Mouse (Mus musculus): ENCODE data around the gene Sycp3. TPM values are rescaled to one million over a fixed set of nuclear protein-coding genes. Genes with fewer than 3 reads are reported as not detected.
A peak's percentile ranks its signal among the peaks of the same experiment; 100 is the strongest.
"Not testable (repeated sequence)": the region's sequence is repeated elsewhere in the genome, so short reads cannot be mapped to it uniquely, and the experiment has no call there.

The Sycp3 gene
- polyA plus RNA-seq, 1 experiment from 2014 or later = not detected

DNA sequence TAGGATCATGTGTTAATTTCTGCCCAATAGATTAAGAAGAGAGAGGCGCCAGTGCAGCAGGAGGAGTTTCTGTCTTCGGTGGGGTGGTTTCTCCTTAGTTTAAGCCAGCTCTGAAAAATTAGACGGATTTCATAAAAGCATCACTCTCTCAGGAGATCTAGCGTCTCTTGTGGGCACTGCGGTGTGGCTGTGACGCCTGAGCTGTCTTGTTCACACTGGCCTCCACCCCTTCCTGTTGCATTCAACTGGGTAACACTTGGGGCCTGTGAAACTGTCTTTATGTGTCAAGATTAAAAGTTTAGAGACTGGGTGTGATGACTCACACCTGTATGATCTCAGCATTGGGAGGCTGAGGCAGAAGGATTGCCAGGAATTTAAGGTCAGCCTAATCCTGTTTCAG, 31.4 kb upstream of the Sycp3 start:
- no peak for ATAC-seq (ENCODE audit: low FRiP score, low TSS enrichment)
- 84% methylated on average over 6 of the region's 6 CpGs for WGBS
- Histone ChIP-seq H3K27me3 (ENCODE audit: control insufficient read depth, insufficient read depth, low read length) (no peaks in the 10 kb centered on the region), H3K9me3 (ENCODE audit: control insufficient read depth, low read length) (no peaks in the 10 kb centered on the region), H3K4me3 (ENCODE audit: low read length) (no peak overlapping the region), H3K27ac (ENCODE audit: low read depth, low read length) (no peak overlapping the region), H3K4me1 (ENCODE audit: control insufficient read depth, insufficient read depth, low read length) (no peaks in the 10 kb centered on the region), H3K9ac (ENCODE audit: low read depth, low read length) (no peak overlapping the region; the same call in 1 of the 2 replicates), H3K4me2 (replicated peaks; ENCODE audit: low read depth, low read length) (no peak overlapping the region), H3K36me3 (ENCODE audit: control insufficient read depth, insufficient read depth, low read length) (peaks cover 18% of the 10 kb centered on the region)

GRCm38 (mm10) chr10:88441224-88441623, 18.1 kb upstream of the Sycp3 start:
- no peak overlapping the region for H3K4me2 ChIP-seq (replicated peaks; ENCODE audit: low read depth, low read length)
- H3K27me3 ChIP-seq (ENCODE audit: control insufficient read depth, insufficient read depth, low read length) = no peaks in the 10 kb centered on the region
- H3K4me1 ChIP-seq (ENCODE audit: control insufficient read depth, insufficient read depth, low read length) = no peaks in the 10 kb centered on the region
- ATAC-seq (ENCODE audit: low FRiP score, low TSS enrichment) = no peak
- no peak overlapping the region for H3K4me3 ChIP-seq (ENCODE audit: low read length)
- no peak overlapping the region for H3K9ac ChIP-seq (ENCODE audit: low read depth, low read length)
- H3K9me3 ChIP-seq (ENCODE audit: control insufficient read depth, low read length) = no peaks in the 10 kb centered on the region
- H3K36me3 ChIP-seq (ENCODE audit: control insufficient read depth, insufficient read depth, low read length) = peaks cover 25% of the 10 kb centered on the region
- 89% methylated on average over 6 of the region's 6 CpGs for whole genome bisulfite sequencing
- H3K27ac ChIP-seq (ENCODE audit: low read depth, low read length) = no peak overlapping the region

DNA sequence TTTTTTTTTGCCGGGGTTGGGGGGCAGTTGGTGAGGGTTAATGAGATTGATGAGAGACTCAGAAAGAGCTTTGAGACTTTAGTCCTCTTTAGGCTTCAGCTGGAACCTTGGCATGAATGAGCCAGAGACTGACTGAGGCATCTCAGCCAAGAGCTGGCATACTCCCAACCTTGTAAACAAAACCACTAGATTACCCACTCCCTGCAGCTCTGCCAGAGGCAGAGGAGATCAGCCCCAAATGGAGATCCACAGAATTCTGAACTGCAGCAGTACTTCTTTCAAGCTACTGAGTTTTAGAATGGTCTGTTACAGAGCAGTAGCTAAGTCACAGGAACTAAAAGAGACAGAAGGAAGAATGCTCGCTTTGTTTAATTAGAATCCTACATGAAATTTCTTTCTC, 8.1 kb upstream of the Sycp3 start:
- no peaks in the 10 kb centered on the region for H3K4me1 ChIP-seq (ENCODE audit: control insufficient read depth, insufficient read depth, low read length)
- H3K9ac ChIP-seq (ENCODE audit: low read depth, low read length) = no peak overlapping the region
- 83% methylated on average over 2 of the region's 2 CpGs for WGBS
- no peak for ATAC-seq (ENCODE audit: low FRiP score, low TSS enrichment)
- H3K4me2 ChIP-seq (replicated peaks; ENCODE audit: low read depth, low read length) = no peak overlapping the region
- no peaks in the 10 kb centered on the region for H3K9me3 ChIP-seq (ENCODE audit: control insufficient read depth, low read length)
- no peaks in the 10 kb centered on the region for H3K36me3 ChIP-seq (ENCODE audit: control insufficient read depth, insufficient read depth, low read length)
- no peak overlapping the region for H3K4me3 ChIP-seq (ENCODE audit: low read length)
- no peaks in the 10 kb centered on the region for H3K27me3 ChIP-seq (ENCODE audit: control insufficient read depth, insufficient read depth, low read length)
- no peak overlapping the region for H3K27ac ChIP-seq (ENCODE audit: low read depth, low read length)

DNA sequence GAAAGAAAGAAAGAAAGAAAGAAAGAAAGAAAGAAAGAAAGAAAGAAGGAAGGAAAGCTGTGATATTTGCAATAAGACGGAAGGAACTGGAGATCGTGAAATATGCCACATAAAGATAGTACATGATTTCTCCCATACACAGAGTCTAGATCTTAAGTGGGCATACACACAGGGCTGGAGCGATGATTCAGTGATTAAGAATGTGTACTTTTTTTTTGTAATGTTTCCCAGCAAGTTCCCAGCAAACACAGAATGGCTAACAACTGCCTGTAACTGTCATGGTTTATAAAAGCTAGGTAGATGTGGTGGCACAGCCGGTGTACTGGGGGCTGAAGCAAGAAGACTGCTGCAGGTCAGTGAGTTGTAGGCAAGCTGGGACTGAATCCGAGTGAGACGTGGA, 7.4 kb upstream of the Sycp3 start:
- no peak for ATAC-seq (ENCODE audit: low FRiP score, low TSS enrichment)

DNA sequence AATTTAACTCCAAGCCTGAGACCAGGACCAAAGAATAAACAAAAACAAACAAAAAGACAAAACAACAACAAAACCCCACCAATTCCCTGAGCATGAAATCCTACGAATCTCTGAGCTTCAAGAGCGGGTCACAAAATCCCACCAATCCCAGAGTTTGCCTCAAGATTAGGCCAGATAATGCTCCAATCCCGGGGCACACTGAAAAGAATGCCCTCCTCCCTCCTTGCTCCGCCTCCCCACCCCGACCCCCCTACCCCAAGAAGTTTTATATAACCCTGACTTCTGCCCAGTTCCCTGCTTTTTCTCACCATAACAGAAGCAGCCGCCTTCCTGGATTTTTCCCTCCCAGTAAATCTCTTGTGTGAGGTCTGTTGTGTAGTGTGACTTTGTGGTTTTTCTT, 1.6 kb upstream of the Sycp3 start:
- no peaks in the 10 kb centered on the region for H3K4me1 ChIP-seq (ENCODE audit: control insufficient read depth, insufficient read depth, low read length)
- H3K4me2 ChIP-seq (replicated peaks; ENCODE audit: low read depth, low read length) = no peak overlapping the region
- H3K9me3 ChIP-seq (ENCODE audit: control insufficient read depth, low read length) = no peaks in the 10 kb centered on the region
- H3K36me3 ChIP-seq (ENCODE audit: control insufficient read depth, insufficient read depth, low read length) = no peaks in the 10 kb centered on the region
- ATAC-seq (ENCODE audit: low FRiP score, low TSS enrichment) = no peak
- H3K4me3 ChIP-seq (ENCODE audit: low read length) = no peak overlapping the region
- no peaks in the 10 kb centered on the region for H3K27me3 ChIP-seq (ENCODE audit: control insufficient read depth, insufficient read depth, low read length)
- H3K9ac ChIP-seq (ENCODE audit: low read depth, low read length) = no peak overlapping the region
- no peak overlapping the region for H3K27ac ChIP-seq (ENCODE audit: low read depth, low read length)
- 29% methylated on average over 6 of the region's 6 CpGs for WGBS

More for the DNA sequence above, 7.4 kb upstream of the Sycp3 start:
- H3K4me2 ChIP-seq (replicated peaks; ENCODE audit: low read depth, low read length) = no peak overlapping the region
- H3K27me3 ChIP-seq (ENCODE audit: control insufficient read depth, insufficient read depth, low read length) = no peaks in the 10 kb centered on the region
- H3K27ac ChIP-seq (ENCODE audit: low read depth, low read length) = no peak overlapping the region
- H3K9me3 ChIP-seq (ENCODE audit: control insufficient read depth, low read length) = no peaks in the 10 kb centered on the region
- 88% methylated on average over 6 of the region's 6 CpGs for WGBS
- no peaks in the 10 kb centered on the region for H3K36me3 ChIP-seq (ENCODE audit: control insufficient read depth, insufficient read depth, low read length)
- no peak overlapping the region for H3K4me3 ChIP-seq (ENCODE audit: low read length)
- no peak overlapping the region for H3K9ac ChIP-seq (ENCODE audit: low read depth, low read length)
- H3K4me1 ChIP-seq (ENCODE audit: control insufficient read depth, insufficient read depth, low read length) = no peaks in the 10 kb centered on the region

- H3K36me3 ChIP-seq (ENCODE audit: control insufficient read depth, insufficient read depth, low read length) = no peaks in the 10 kb centered on the region
- 82% methylated on average over 18 of the region's 18 CpGs for WGBS
- no peak overlapping the region for H3K9ac ChIP-seq (ENCODE audit: low read depth, low read length)
- no peak for ATAC-seq (ENCODE audit: low FRiP score, low TSS enrichment)
- no peak overlapping the region for H3K27ac ChIP-seq (ENCODE audit: low read depth, low read length)
- no peaks in the 10 kb centered on the region for H3K9me3 ChIP-seq (ENCODE audit: control insufficient read depth, low read length)
- H3K4me1 ChIP-seq (ENCODE audit: control insufficient read depth, insufficient read depth, low read length) = no peaks in the 10 kb centered on the region
- no peak overlapping the region for H3K4me3 ChIP-seq (ENCODE audit: low read length)
- no peak overlapping the region for H3K4me2 ChIP-seq (replicated peaks; ENCODE audit: low read depth, low read length)
- no peaks in the 10 kb centered on the region for H3K27me3 ChIP-seq (ENCODE audit: control insufficient read depth, insufficient read depth, low read length)
Observed at GRCm38 (mm10) chr10:88460122-88460820, 902 bp downstream of the Sycp3 start.

- H3K4me3 ChIP-seq (ENCODE audit: low read length); H3K36me3 ChIP-seq (ENCODE audit: control insufficient read depth, insufficient read depth, low read length); H3K27ac ChIP-seq (ENCODE audit: low read depth, low read length); ATAC-seq (ENCODE audit: low FRiP score, low TSS enrichment); H3K4me2 ChIP-seq (replicated peaks; ENCODE audit: low read depth, low read length); H3K27me3 ChIP-seq (ENCODE audit: control insufficient read depth, insufficient read depth, low read length); H3K9ac ChIP-seq (ENCODE audit: low read depth, low read length); H3K9me3 ChIP-seq (ENCODE audit: control insufficient read depth, low read length); H3K4me1 ChIP-seq (ENCODE audit: control insufficient read depth, insufficient read depth, low read length): not testable (repeated sequence)
- WGBS = 91% methylated on average over 10 of the region's 10 CpGs
Observed at GRCm38 (mm10) chr10:88482866-88483265, 23.5 kb downstream of the Sycp3 start.

- Histone ChIP-seq H3K4me1 (ENCODE audit: control insufficient read depth, insufficient read depth, low read length) (no peaks in the 10 kb centered on the region), H3K36me3 (ENCODE audit: control insufficient read depth, insufficient read depth, low read length) (no peaks in the 10 kb centered on the region; the same call in 1 of the 2 replicates), H3K4me2 (replicated peaks; ENCODE audit: low read depth, low read length) (no peak overlapping the region), H3K9me3 (ENCODE audit: control insufficient read depth, low read length) (no peaks in the 10 kb centered on the region), H3K27me3 (ENCODE audit: control insufficient read depth, insufficient read depth, low read length) (no peaks in the 10 kb centered on the region), H3K9ac (ENCODE audit: low read depth, low read length) (no peak overlapping the region), H3K4me3 (ENCODE audit: low read length) (no peak overlapping the region), H3K27ac (ENCODE audit: low read depth, low read length) (no peak overlapping the region)
- 49% methylated on average over 5 of the region's 5 CpGs for WGBS
- peak; percentile 64; the same call in 1 of the 2 replicates for ATAC-seq (ENCODE audit: low FRiP score, low TSS enrichment)
Observed at GRCm38 (mm10) chr10:88488629-88489028, 29.3 kb downstream of the Sycp3 start.

GRCm38 (mm10) chr10:88491632-88492031, 32.3 kb downstream of the Sycp3 start:
- Histone ChIP-seq H3K4me1 (ENCODE audit: control insufficient read depth, insufficient read depth, low read length) (peaks cover 16% of the 10 kb centered on the region; the same call in 1 of the 2 replicates), H3K9me3 (ENCODE audit: control insufficient read depth, low read length) (no peaks in the 10 kb centered on the region), H3K27ac (ENCODE audit: low read depth, low read length) (no peak overlapping the region), H3K4me3 (ENCODE audit: low read length) (no peak overlapping the region), H3K4me2 (replicated peaks; ENCODE audit: low read depth, low read length) (no peak overlapping the region), H3K27me3 (ENCODE audit: control insufficient read depth, insufficient read depth, low read length) (no peaks in the 10 kb centered on the region), H3K36me3 (ENCODE audit: control insufficient read depth, insufficient read depth, low read length) (no peaks in the 10 kb centered on the region; the same call in 1 of the 2 replicates), H3K9ac (ENCODE audit: low read depth, low read length) (no peak overlapping the region)
- ATAC-seq (ENCODE audit: low FRiP score, low TSS enrichment) = no peak
- 71% methylated on average over 7 of the region's 7 CpGs for WGBS
